Mouse (Mus musculus): Measurements from ENCODE around the gene Tmem150b. TPM values are rescaled to one million over a fixed set of nuclear protein-coding genes. Genes with fewer than 3 reads are reported as not detected.

Gene Tmem150b
- polyA plus RNA-seq, 1 experiment from 2014 or later, result 0.13 TPM

GRCm38 (mm10) chr7:4712594-4712993 lies 12.5 kb downstream of the Tmem150b start:
- Histone ChIP-seq H3K27ac (ENCODE audit: low read depth, low read length) (no peak overlapping the region), H3K27me3 (ENCODE audit: control insufficient read depth, insufficient read depth, low read length) (no peaks in the 10 kb centered on the region), H3K36me3 (ENCODE audit: control insufficient read depth, insufficient read depth, low read length) (peaks cover 14% of the 10 kb centered on the region; the same call in 1 of the 2 replicates), H3K9me3 (ENCODE audit: control insufficient read depth, low read length) (no peaks in the 10 kb centered on the region), H3K9ac (ENCODE audit: low read length) (no peak overlapping the region), H3K4me1 (replicated peaks; ENCODE audit: control insufficient read depth, insufficient read depth, low read length) (no peaks in the 10 kb centered on the region), H3K4me2 (ENCODE audit: low read depth, low read length, severe bottlenecking) (no peak overlapping the region), H3K4me3 (ENCODE audit: low read depth, low read length) (no peak overlapping the region)
- WGBS, result 86% methylated on average over 3 of the region's 3 CpGs
- DNase-seq (ENCODE audit: low spot score) (no peak), ATAC-seq (replicated peaks; ENCODE audit: low FRiP score) (no peak)

- WGBS, result 30% methylated on average over 18 of the region's 18 CpGs
- H3K9me3 ChIP-seq (ENCODE audit: control insufficient read depth, low read length), result no peaks in the 10 kb centered on the region
- DNase-seq (ENCODE audit: low spot score) (peak; percentile 75), ATAC-seq (replicated peaks; ENCODE audit: low FRiP score) (no peak)
- H3K36me3 ChIP-seq (ENCODE audit: control insufficient read depth, insufficient read depth, low read length), result peaks cover 12% of the 10 kb centered on the region; the same call in 1 of the 2 replicates
- H3K27me3 ChIP-seq (ENCODE audit: control insufficient read depth, insufficient read depth, low read length), result no peaks in the 10 kb centered on the region
- peak overlapping the region; percentile 4; the same call in 1 of the 2 replicates for H3K9ac ChIP-seq (ENCODE audit: low read length)
- no peak overlapping the region for H3K27ac ChIP-seq (ENCODE audit: low read depth, low read length)
- no peak overlapping the region for H3K4me3 ChIP-seq (ENCODE audit: low read depth, low read length)
- no peak overlapping the region for H3K4me2 ChIP-seq (ENCODE audit: low read depth, low read length, severe bottlenecking)
- no peaks in the 10 kb centered on the region for H3K4me1 ChIP-seq (replicated peaks; ENCODE audit: control insufficient read depth, insufficient read depth, low read length)
These were observed 20.0 kb downstream of the Tmem150b start for GRCm38 (mm10) chr7:4705098-4705497.

GRCm38 (mm10) chr7:4703195-4703594 lies 21.9 kb downstream of the Tmem150b start:
- DNase-seq (ENCODE audit: low spot score), result no peak
- H3K36me3 ChIP-seq (ENCODE audit: control insufficient read depth, insufficient read depth, low read length), result peaks cover 10% of the 10 kb centered on the region; the same call in 1 of the 2 replicates
- no peak overlapping the region for H3K9ac ChIP-seq (ENCODE audit: low read length)
- no peaks in the 10 kb centered on the region for H3K27me3 ChIP-seq (ENCODE audit: control insufficient read depth, insufficient read depth, low read length)
- H3K4me3 ChIP-seq (ENCODE audit: low read depth, low read length), result no peak overlapping the region
- H3K4me1 ChIP-seq (replicated peaks; ENCODE audit: control insufficient read depth, insufficient read depth, low read length), result no peaks in the 10 kb centered on the region
- H3K9me3 ChIP-seq (ENCODE audit: control insufficient read depth, low read length), result no peaks in the 10 kb centered on the region
- ATAC-seq (replicated peaks; ENCODE audit: low FRiP score), result no peak
- 96% methylated on average over 7 of the region's 7 CpGs for WGBS
- H3K4me2 ChIP-seq (ENCODE audit: low read depth, low read length, severe bottlenecking), result no peak overlapping the region
- no peak overlapping the region for H3K27ac ChIP-seq (ENCODE audit: low read depth, low read length)

- H3K4me1 ChIP-seq (replicated peaks; ENCODE audit: control insufficient read depth, insufficient read depth, low read length), result no peaks in the 10 kb centered on the region
- H3K9me3 ChIP-seq (ENCODE audit: control insufficient read depth, low read length), result no peaks in the 10 kb centered on the region
- no peak overlapping the region for H3K4me3 ChIP-seq (ENCODE audit: low read depth, low read length)
- ATAC-seq (replicated peaks; ENCODE audit: low FRiP score) (no peak), DNase-seq (ENCODE audit: low spot score) (no peak)
- H3K4me2 ChIP-seq (ENCODE audit: low read depth, low read length, severe bottlenecking), result no peak overlapping the region
- no peaks in the 10 kb centered on the region for H3K27me3 ChIP-seq (ENCODE audit: control insufficient read depth, insufficient read depth, low read length)
- WGBS, result 51% methylated on average over 8 of the region's 8 CpGs
- peaks cover 6% of the 10 kb centered on the region; the same call in 1 of the 2 replicates for H3K36me3 ChIP-seq (ENCODE audit: control insufficient read depth, insufficient read depth, low read length)
- H3K27ac ChIP-seq (ENCODE audit: low read depth, low read length), result no peak overlapping the region
- H3K9ac ChIP-seq (ENCODE audit: low read length), result no peak overlapping the region
These were observed 22.7 kb downstream of the Tmem150b start for GRCm38 (mm10) chr7:4702334-4702733.

- Histone ChIP-seq H3K4me3 (ENCODE audit: low read depth, low read length) (no peak overlapping the region), H3K27ac (ENCODE audit: low read depth, low read length) (no peak overlapping the region), H3K9ac (ENCODE audit: low read length) (no peak overlapping the region), H3K27me3 (ENCODE audit: control insufficient read depth, insufficient read depth, low read length) (no peaks in the 10 kb centered on the region), H3K36me3 (ENCODE audit: control insufficient read depth, insufficient read depth, low read length) (peaks cover 2% of the 10 kb centered on the region; the same call in 1 of the 2 replicates), H3K4me2 (ENCODE audit: low read depth, low read length, severe bottlenecking) (no peak overlapping the region), H3K4me1 (replicated peaks; ENCODE audit: control insufficient read depth, insufficient read depth, low read length) (peaks cover 4% of the 10 kb centered on the region; the same call in 1 of the 2 replicates), H3K9me3 (ENCODE audit: control insufficient read depth, low read length) (no peaks in the 10 kb centered on the region)
- no peak for DNase-seq (ENCODE audit: low spot score)
- ATAC-seq (replicated peaks; ENCODE audit: low FRiP score), result no peak
- 84% methylated on average over 6 of the region's 6 CpGs for WGBS
These were observed 32.0 kb downstream of the Tmem150b start for GRCm38 (mm10) chr7:4693004-4693403.

GRCm38 (mm10) chr7:4690951-4691653 lies 33.9 kb downstream of the Tmem150b start:
- Histone ChIP-seq H3K4me3 (ENCODE audit: low read depth, low read length) (peak overlapping the region; percentile 99), H3K4me2 (ENCODE audit: low read depth, low read length, severe bottlenecking) (peak overlapping the region; percentile 85), H3K4me1 (replicated peaks; ENCODE audit: control insufficient read depth, insufficient read depth, low read length) (peaks cover 4% of the 10 kb centered on the region; the same call in 1 of the 2 replicates), H3K9me3 (ENCODE audit: control insufficient read depth, low read length) (no peaks in the 10 kb centered on the region), H3K36me3 (ENCODE audit: control insufficient read depth, insufficient read depth, low read length) (peaks cover 2% of the 10 kb centered on the region; the same call in 1 of the 2 replicates), H3K27ac (ENCODE audit: low read depth, low read length) (peak overlapping the region; percentile 92), H3K9ac (ENCODE audit: low read length) (peak overlapping the region; percentile 100), H3K27me3 (ENCODE audit: control insufficient read depth, insufficient read depth, low read length) (no peaks in the 10 kb centered on the region)
- ATAC-seq (replicated peaks; ENCODE audit: low FRiP score) (peak; percentile 74), DNase-seq (ENCODE audit: low spot score) (peak; percentile 61)
- WGBS, result 6% methylated on average over 17 of the region's 35 CpGs

- peak within 1 kb of the TSS; percentile 100 for H3K9ac ChIP-seq (ENCODE audit: low read length)
- H3K9me3 ChIP-seq (ENCODE audit: control insufficient read depth, low read length), result no peaks in the 10 kb centered on the region
- DNase-seq (ENCODE audit: low spot score), result peak; percentile 96
- no peaks in the 10 kb centered on the region; the same call in 1 of the 2 replicates for H3K36me3 ChIP-seq (ENCODE audit: control insufficient read depth, insufficient read depth, low read length)
- peak within 1 kb of the TSS; percentile 85 for H3K4me2 ChIP-seq (ENCODE audit: low read depth, low read length, severe bottlenecking)
- peaks cover 4% of the 10 kb centered on the region; the same call in 1 of the 2 replicates for H3K4me1 ChIP-seq (replicated peaks; ENCODE audit: control insufficient read depth, insufficient read depth, low read length)
- WGBS, result under 1% methylated on average over 9 of the region's 18 CpGs
- peak within 1 kb of the TSS; percentile 99 for H3K4me3 ChIP-seq (ENCODE audit: low read depth, low read length)
- peak; percentile 89 for ATAC-seq (replicated peaks; ENCODE audit: low FRiP score)
- H3K27ac ChIP-seq (ENCODE audit: low read depth, low read length), result peak within 1 kb of the TSS; percentile 92
- H3K27me3 ChIP-seq (ENCODE audit: control insufficient read depth, insufficient read depth, low read length), result no peaks in the 10 kb centered on the region
These were observed 34.7 kb downstream of the Tmem150b start, which contains the start of gene Brsk1 for GRCm38 (mm10) chr7:4690387-4690786. Gene Brsk1 (plus strand): TSS chr7:4690604.

GRCm38 (mm10) chr7:4684632-4685417 lies 40.2 kb downstream of the Tmem150b start, which contains the start of gene Hspbp1:
Gene Hspbp1 (minus strand): TSS chr7:4685068.
- under 1% methylated on average over 32 of the region's 32 CpGs for WGBS
- peak; percentile 95 for DNase-seq (ENCODE audit: low spot score)

More at GRCm38 (mm10) chr7:4684632-4685417, 40.2 kb downstream of the Tmem150b start, which contains the start of gene Hspbp1:
- Histone ChIP-seq H3K4me3 (ENCODE audit: low read depth, low read length) (peak within 1 kb of the TSS; percentile 77), H3K27me3 (ENCODE audit: control insufficient read depth, insufficient read depth, low read length) (no peaks in the 10 kb centered on the region), H3K4me2 (ENCODE audit: low read depth, low read length, severe bottlenecking) (peak within 1 kb of the TSS; percentile 77), H3K36me3 (ENCODE audit: control insufficient read depth, insufficient read depth, low read length) (no peaks in the 10 kb centered on the region), H3K4me1 (replicated peaks; ENCODE audit: control insufficient read depth, insufficient read depth, low read length) (no peaks in the 10 kb centered on the region; the same call in 1 of the 2 replicates), H3K27ac (ENCODE audit: low read depth, low read length) (peak within 1 kb of the TSS; percentile 57; the same call in 1 of the 2 replicates), H3K9me3 (ENCODE audit: control insufficient read depth, low read length) (no peaks in the 10 kb centered on the region), H3K9ac (ENCODE audit: low read length) (peak within 1 kb of the TSS; percentile 63)
- peak; percentile 98 for ATAC-seq (replicated peaks; ENCODE audit: low FRiP score)

Measured in forebrain, embryonic 11.5 days (tissue).